Mouse (Mus musculus) urinary bladder, postnatal 36 days (tissue): ENCODE data around the gene Ajm1.

Experiments used
- DNase-seq, 2 experiments: peaks; one replicate each; pipeline ENCODE4 v3.0.0; 2022; ENCODE audit warnings: low spot score in 2 of 2, mixed read lengths in 1 of 2

Ajm1 gene

GRCm38 (mm10) chr2:25581294-25581864 lies at the start of gene Ajm1:
Ajm1 (minus strand) TSS chr2:25581757.
- peak in 1 of 2 experiments; percentile 56 for DNase-seq

- no peak for DNase-seq
Observed at GRCm38 (mm10) chr2:25628738-25629137, 47.2 kb upstream of the Ajm1 start.

- DNase-seq, result no peak
Observed at GRCm38 (mm10) chr2:25627811-25628210, 46.3 kb upstream of the Ajm1 start, which contains the start of gene Fcna. Fcna (minus strand) TSS chr2:25628030.

- DNase-seq, result no peak
Observed at GRCm38 (mm10) chr2:25625986-25626385, 44.4 kb upstream of the Ajm1 start.

- DNase-seq, result peak; percentile 90 to 93
Observed at GRCm38 (mm10) chr2:25621229-25622200, 40.0 kb upstream of the Ajm1 start, which contains the start of gene Tmem141. Tmem141 (minus strand) TSS chr2:25622005.

- DNase-seq, result no peak
Observed at GRCm38 (mm10) chr2:25620852-25621228, 39.3 kb upstream of the Ajm1 start.

- no peak for DNase-seq
Observed at GRCm38 (mm10) chr2:25620386-25620785, 38.8 kb upstream of the Ajm1 start.

GRCm38 (mm10) chr2:25617578-25617977 lies 36.0 kb upstream of the Ajm1 start, which contains the start of gene Ccdc183:
Ccdc183 (minus strand) TSS chr2:25617678.
- DNase-seq, result no peak

GRCm38 (mm10) chr2:25616398-25616797 lies 34.8 kb upstream of the Ajm1 start:
- no peak for DNase-seq

GRCm38 (mm10) chr2:25608671-25609070 lies 27.1 kb upstream of the Ajm1 start:
- DNase-seq, result no peak

GRCm38 (mm10) chr2:25607761-25608622 lies 26.4 kb upstream of the Ajm1 start, which contains the start of gene Rabl6:
Rabl6 (minus strand) TSS chr2:25608521.
- peak; percentile 84 to 89 for DNase-seq

- no peak for DNase-seq
Observed at GRCm38 (mm10) chr2:25602526-25602925, 21.0 kb upstream of the Ajm1 start.

- DNase-seq, result no peak
Observed at GRCm38 (mm10) chr2:25600037-25600436, 18.5 kb upstream of the Ajm1 start.

GRCm38 (mm10) chr2:25598749-25599148 lies 17.2 kb upstream of the Ajm1 start:
- no peak for DNase-seq

- no peak for DNase-seq
Observed at GRCm38 (mm10) chr2:25596765-25597510, 15.4 kb upstream of the Ajm1 start.

GRCm38 (mm10) chr2:25591863-25592262 lies 10.3 kb upstream of the Ajm1 start:
- DNase-seq, result no peak

- DNase-seq, result no peak
Observed at GRCm38 (mm10) chr2:25588227-25588907, 6.8 kb upstream of the Ajm1 start.

- no peak for DNase-seq
Observed at GRCm38 (mm10) chr2:25587290-25587689, 5.7 kb upstream of the Ajm1 start.

- DNase-seq, result no peak
Observed at GRCm38 (mm10) chr2:25585601-25586000, 4.0 kb upstream of the Ajm1 start.

GRCm38 (mm10) chr2:25584856-25585255 lies 3.3 kb upstream of the Ajm1 start:
- DNase-seq, result no peak
